Mouse (Mus musculus) thymus, postnatal 14 days (tissue): ENCODE measurements around the gene Myoz1.

Experiments
- DNase-seq: peaks from one replicate; pipeline ENCODE4 v3.0.0; 2021

Gene Myoz1

DNA sequence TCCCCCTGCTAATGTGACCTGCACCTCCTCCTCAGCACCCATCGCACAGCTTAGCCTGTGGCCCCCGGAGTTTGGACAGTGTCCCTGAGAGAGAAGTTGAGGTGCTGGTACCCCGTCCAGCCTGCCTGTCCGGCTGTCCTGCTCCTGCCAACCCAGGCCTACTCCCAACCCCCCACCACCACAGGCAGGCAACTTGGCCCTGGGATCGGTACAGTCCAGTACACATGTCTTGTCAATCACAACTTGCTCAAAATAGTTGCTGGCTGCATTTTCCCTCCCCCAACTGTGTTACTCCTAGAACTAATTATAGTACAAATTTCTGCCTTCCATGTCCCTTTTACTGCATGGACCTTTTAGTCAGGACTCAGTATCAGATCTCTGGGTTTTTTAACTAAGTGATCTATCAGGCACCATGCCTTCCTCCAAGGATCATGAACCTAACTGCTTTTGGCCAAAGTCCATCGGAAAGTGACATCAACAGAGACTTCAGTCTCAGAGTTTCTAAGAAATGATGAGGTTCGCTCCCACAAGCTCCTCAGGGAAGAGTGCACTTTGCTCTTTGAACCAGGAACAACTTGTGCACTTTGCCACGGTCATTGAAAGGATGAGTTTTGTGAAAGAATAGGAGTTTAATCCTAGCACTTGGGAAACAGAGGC, 11.9 kb upstream of the Myoz1 start, which contains the start of gene Synpo2l:
TSS of gene Synpo2l (minus strand) at position 201 of the 657 bp plus-strand sequence.
- DNase-seq = no peak

DNA sequence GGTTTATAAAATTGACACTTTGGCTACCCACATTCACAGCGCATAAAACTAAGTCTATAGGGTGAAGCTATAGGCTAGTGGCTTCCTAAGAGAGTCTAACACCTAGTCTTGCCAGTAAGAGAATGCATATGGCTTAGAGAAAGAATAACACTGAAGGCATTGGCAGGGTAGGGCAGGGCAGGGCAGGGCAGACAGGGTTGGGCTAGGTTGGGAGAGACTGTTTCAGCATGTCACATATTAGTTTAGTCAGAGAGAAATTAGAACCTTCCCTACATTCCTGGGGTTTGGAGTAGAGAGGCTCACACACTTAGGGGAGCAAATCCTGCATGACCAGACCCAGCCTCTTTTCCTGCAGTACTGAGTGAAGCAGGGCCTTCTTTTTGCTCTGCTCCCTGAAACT, 11.1 kb upstream of the Myoz1 start:
- no peak for DNase-seq

DNA sequence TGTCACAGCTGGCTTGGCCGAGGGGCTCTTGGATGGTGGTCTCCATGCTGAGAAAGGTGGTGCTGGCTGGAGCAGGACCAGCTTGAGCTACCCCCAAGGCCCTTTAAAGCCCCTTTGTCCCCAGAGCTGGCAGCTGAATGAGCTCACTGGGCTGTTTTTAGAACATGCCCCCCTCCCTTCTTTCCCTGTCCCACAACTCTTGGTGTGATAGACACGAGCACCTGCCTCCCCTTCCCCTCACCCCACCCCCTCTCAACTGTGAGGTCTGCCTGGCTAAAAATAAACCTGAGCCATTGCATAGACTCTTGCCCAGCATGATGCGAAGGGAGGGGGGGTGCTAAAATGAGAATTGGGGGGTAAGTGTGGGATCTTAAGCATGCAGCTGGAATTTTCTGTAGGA, 8.1 kb upstream of the Myoz1 start:
- DNase-seq = no peak

DNA sequence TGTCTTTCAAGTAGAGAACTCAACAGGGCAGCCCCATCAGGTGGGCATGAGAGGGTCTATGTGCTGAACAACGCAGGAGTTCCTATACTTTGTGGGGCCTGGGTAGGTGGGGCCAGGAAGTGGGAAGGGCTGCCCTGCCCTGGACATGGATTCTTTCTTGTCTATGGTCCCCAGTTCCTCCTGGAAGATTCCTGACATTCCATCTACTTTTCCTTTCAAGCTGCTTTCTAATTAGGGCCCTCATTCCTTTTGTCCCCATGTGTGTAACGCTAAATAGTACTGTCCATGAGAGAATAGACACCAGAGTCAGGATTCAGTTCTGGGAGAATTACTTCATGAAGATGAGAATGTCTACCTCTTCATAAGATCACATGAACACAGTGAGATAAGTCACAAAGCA, 7.3 kb upstream of the Myoz1 start:
- no peak for DNase-seq

DNA sequence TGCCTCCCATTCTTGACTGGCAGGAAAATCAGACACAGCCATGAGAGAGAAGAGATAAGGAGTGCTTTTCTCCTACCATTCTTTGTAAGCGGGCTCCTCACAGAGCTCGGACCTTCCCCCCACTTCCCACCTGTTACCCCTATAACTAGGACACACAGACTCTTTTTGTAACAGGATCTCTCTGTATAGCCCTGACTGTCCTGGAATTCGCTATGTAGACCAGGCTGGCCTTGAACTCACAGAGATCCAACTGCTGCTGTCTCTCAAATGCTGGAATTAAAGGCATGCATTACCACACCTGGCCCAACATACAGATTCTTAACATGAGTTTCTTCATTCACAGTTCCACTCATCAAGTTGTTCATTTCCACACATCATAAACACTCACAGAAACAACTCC, 6.4 kb upstream of the Myoz1 start:
- no peak for DNase-seq

DNA sequence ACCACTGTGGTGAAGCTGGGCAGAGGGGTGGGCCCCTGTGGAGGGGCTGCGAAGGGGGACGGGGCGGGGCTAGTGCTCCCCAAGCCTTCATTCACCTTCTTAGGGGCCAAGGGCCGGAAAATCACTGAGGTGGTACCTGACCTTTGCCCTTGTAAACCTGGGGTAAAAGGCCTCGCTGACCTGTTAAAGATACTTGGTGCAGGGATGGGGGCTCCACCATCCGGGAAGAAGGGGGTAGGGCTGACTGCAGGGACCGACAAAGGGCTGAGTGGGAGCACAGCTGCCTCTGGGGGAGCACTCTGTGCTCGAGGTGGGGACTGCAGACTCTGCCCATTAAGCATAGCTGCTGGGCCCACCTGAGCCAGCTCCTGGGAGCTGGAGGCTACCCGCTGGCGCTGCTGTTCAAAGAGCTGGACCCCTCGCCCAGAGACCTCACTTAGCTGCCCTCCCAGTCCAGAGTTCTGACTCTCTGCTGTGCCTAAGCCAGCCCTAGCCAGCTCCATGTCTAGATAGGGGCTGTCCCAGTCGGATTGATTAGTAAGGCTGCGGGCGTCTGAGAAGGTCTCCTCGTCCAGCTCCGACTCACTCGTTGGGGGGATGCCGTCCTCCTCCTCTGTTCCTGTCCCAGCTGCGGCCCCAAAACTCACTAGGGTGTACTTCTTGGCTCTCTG, 5.5 kb upstream of the Myoz1 start:
- no peak for DNase-seq

DNA sequence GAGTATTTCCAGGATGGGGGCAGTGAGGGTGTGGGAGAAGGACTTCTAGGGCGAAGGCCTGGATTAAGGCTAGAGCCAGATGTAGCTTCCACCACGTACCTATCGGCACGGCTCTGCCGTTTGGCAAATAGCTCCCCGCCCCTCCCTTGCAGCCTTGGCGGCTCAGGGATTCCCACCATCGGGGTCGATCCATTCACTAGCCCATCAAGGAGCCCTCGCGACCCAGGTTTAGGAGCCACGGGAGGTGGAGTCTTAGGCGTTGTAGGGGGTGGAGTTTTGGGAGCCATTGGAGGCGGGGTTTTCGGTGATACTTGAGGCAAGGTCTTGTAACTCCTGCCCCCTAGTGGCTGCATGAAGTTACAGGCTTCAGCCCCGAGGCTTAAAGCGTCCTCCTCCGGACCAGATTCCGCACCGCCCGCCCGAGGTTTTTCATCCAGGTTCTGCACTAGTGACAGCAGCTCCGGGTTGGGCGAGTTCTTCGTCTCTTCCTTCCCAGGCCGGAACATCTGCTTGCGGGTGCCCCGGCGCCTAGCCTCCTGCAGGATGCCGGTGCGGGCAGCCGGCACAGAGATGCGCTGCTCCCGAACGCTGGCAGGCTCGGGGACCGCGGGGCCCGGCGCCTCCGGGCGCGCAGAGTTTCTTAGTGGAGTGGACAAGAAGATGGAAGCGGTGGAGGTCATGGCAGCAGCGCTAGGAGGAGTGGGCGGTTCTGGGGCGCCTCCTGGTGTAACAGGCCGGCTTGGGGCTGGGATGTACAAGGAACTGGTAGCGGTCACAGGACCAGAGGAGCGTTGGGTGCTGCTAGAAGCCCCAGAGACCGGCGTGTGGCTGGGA, 4.7 kb upstream of the Myoz1 start:
- peak; percentile 94 for DNase-seq

DNA sequence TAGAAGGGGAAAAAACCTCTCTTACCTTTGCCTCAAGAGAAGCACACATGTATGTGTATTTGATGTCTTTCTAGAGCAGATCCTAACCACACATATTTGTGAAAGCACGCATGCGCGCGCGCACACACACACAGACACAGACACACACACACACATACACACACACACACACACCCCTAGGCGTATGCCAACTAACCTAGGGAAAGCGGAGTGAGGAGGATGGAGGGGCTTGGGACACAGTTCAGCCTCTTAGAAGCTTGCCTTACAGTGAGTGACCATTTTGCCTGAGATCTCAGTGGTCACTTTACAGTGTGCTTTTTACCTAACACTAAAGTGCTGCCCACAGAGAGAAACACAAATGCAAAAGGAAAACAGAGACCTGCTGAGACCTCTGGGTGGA, 3.3 kb upstream of the Myoz1 start:
- no peak for DNase-seq

DNA sequence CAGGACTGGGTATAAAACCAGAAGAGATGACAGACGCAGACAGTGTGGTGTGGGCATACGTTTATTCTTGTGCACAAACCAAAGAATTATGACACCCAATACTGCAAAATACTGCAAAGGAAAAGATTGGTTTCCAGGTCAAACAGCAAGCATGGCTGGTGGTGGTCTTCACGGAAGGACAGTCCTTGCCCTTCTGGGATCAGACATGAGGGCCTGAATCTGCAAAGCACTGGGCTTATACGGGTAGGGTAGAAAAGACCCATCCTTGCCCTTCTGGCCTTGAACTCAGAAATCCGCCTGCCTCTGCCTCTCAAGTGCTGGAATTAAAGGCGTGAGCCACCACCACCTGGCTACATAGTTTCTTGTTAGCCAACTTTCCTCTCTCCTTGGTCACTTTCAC, 2.6 kb upstream of the Myoz1 start:
- DNase-seq = no peak

DNA sequence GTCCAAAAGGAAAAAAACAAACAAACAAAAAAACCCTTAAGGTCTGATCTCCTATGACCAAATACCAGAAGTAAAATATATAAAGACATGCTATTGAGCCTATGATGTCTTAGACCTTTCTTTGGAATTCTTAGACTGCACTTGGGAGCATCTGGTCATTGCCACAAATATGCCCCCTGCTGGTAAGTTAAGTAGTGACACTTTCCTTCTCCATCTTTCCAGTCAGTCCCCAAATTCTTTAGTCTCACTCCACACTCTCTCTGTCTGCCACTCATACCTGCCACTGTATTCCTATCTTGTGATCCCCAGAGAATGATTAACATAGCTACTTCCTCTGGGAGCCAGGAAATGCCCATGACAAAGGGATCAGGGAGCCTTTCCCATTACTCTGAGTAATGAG, 2.0 kb upstream of the Myoz1 start:
- peak; percentile 46 for DNase-seq

DNA sequence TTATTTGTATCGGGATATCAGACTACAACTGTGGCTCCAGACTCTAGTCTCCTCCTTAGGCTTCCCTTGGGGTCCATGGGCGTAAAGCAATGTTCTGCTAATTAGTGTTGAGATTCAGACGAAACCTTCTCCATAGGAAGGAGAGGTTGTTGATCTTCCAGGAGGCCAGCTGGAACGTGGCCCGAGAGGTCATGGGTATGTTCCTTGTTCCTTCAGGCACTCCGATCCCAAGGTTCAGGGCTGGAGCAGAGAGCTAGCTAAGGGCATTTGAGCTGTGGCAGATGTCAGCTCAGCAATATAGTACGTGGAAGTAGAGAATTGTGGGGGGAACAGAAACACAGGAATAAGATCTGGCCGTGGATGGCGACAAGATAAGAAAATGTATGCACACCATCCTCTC, 609 bp downstream of the Myoz1 start:
- DNase-seq = no peak

DNA sequence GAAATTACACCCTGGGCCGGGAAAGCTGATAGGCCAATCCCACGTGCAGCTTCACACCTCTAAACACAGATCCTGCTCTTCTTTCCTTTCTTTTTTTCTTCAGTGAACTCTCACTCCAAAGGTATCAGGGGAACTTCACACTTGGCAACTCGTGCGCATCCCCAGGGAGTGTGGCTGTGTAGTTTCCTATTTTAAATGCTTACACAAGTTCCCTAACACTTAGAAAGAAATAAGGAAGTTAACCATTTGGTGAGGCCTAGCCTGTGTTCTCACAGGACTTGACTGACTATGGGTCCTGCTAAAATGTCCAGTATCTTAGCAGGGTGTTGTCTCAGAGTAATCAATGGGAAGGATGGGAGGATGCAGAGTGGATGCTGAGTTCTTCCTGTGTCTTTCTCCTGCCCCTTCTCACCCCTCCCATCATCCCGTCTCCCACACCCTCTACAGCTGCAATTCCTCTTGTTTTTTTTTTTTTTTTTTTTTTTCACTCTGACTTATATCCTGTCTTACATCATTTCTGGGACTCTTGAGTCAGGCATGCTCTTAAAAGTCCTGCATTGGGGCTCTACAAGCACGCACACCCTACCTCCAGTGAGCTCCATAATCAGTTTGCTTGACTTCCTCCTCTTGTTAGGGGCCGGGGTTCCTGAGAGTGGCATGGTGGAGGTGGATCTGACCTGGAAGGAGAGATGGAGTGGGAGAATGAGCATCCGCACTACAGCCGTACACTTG, 1.5 kb downstream of the Myoz1 start:
- DNase-seq = no peak

DNA sequence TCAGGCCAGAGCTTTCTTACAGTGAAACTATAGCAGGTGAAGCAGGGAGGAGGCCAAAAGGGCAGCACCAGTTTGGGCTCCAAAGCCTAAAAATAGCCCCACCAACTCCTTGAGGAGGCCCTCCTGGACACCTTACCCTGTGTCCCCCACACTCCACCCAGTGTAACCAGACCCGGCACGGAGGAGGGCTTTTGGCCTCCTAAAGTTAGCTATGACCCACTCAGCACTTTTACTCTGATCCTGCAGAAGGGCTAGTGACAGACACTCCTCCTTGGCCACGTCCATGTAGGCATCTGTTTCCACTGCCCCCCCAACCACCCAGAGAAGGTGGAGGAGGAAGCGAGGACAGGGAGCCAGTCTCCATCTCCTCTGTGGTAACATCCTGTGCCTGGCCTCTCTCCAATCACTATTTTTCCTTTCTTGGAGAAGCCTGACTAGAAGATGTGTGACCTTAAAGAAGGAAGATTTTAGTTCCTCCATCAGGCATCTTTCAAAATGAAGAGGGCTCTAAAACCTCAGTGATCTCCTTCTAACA, 4.6 kb downstream of the Myoz1 start:
- DNase-seq = no peak

DNA sequence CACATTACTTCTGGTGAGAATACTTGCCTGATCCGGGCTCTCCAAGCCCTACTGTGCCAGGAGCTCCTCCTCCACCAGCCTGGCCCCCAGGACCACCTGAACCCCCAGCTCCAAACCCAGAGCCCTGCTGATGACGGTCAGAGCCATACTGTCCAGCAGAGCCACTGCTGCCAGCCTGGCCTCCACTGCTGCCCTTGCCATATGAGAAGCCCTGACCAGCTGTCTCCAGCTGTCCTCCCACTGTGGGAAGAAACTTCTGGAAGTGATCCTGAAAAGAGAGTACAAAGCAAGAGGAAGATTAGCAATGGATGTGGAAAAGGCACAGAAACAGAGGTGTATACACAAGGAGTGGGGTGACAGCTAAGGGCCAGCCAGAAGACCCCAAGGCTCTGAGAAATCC, 5.3 kb downstream of the Myoz1 start:
- DNase-seq = no peak

DNA sequence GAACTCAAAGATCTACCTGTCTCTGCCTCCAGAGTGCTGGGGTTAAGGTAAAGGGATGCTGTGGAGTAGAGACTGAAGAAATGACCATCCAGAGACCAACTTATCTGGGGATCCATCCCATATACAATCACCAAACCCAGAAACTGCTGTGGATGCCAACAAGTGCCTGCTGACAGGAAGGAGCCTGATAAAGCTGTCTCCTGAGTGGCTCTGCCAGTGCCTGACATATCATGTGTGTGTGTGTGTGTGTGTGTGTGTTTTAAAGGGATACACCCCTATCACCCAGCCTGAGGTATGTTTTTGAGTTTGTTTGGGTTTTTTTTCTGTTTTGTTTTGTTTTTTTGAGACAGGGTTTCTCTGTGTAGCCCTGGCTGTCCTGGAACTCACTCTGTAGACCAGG, 10.0 kb downstream of the Myoz1 start:
- no peak for DNase-seq

DNA sequence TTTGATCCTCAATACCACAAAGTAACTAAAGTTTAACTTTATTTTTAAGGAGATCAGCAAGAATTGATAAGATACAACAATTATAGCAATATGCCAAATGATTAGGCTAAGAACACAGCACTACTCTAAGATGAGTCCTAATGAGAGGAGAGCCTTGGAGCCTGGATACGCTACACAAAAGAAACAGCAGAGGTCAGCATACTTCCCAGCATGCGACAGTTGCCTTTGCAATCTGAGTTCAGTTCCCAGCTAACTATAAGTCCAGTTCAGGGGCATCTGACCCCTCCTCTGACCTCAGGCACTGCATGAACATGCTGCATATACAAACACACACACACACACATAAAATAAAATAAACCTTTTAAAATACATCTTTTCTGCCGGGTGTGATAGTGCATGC, 10.8 kb downstream of the Myoz1 start:
- no peak for DNase-seq

DNA sequence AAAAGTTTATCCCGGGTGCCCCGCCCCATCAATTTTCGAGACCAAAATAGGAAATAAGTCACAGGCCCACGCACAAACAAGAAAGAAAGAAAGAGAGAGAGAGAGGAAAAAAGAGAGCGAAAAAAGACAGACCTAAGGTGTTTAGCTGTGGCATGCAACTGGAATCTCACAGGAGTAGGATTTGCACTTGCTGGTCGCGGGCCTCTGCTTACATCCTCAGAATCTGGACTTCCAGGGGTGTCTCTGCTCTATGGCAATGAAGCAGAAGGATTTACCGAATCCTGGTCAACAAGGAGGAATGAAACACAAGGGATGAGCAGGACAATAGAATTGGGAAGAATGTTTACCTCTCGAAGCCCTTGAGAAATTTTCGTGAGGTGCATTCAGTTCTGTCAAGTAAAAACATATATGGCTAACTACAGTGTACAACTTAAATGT, 14.9 kb downstream of the Myoz1 start:
- DNase-seq = no peak

DNA sequence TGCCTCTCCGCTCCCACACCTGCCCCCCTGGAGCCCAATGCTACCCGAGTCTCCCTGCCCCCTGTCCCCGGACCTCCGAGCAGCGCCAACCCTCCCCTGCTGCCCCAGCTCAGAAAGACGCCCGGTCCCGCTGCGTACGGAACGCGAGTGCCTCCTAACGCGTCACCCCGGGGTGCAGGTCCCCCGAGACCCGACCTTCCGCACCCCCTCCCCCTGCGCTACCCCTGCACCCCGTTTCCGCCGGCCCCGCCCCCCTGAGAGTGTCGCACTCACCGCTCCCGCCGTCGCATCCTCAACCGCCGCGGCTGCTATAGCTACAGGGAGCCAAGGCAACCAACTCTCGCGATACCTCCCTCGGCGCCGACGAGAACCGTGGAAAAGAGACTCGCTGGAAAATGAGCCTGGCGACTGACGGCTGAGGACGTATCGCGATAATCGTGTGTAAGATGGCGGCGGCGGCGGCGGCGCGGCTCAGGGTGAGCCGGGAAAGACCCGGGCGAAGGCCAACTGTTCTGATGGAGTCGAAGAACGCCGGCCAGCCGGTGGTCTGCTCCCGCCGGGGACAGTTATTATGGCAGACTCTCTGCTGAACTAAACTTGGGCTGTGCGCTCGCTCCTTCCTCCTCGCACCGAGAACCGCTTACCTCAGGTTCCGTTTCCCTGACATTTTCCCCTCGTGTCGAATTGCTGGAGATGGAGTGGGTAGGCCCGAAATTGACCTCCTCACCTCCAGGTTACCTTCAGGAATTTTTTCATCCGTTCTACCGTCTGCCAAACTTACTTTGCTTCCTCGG, 15.5 kb downstream of the Myoz1 start, which contains the start of gene Usp54:
TSS of gene Usp54 (minus strand) at position 420 of the 794 bp plus-strand sequence.
- DNase-seq = peak; percentile 100

DNA sequence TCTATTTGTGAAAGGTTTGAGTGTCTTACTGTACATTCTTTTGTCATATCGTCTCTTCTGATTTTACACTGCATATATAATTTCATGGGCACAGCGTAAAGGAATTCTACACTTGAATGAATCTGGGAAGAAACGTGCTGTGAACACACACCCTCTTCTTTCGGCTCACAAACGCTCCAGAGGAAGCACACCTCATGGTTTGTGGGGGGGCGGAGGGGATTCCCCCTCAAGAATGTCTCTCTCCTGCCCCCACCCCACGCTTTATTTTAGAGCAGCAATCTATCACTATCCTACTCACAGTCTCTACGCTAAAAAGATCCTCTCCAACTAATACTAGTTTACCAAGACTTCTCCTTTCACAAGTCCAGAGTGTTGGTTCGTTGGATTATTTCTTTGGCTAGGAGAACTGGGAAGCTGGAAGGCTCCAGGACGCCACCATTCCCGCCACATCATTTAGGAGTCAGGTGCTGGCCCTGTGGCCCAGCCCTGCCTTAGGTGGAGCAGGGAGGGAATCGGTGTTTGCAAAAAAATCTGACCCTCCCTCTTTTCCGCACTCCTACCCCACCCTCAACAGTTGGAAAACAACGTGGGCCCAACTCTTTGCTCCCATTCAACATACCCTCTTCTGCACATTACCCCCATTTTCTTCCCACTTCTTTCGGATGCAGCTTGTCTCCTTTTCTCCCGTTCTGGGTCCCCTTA, 16.3 kb downstream of the Myoz1 start:
- peak; percentile 81 for DNase-seq

DNA sequence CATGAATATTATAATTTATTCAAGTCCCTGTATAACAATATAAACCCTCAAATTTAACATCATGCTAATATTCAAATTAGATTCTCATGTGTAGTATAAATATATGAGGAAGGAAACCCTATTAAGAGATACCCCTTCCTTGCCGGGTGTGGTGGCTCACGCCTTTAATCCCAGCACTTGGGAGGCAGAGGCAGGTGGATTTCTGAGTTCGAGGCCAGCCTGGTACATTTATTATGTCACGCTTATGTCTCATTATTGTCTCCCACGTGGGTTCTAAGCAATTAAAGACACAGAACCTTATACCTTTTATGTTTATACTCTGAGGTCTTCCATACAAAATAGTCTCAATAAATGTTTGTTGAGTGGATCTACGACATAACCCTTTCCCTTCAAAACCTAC, 17.6 kb downstream of the Myoz1 start:
- DNase-seq = no peak

DNA sequence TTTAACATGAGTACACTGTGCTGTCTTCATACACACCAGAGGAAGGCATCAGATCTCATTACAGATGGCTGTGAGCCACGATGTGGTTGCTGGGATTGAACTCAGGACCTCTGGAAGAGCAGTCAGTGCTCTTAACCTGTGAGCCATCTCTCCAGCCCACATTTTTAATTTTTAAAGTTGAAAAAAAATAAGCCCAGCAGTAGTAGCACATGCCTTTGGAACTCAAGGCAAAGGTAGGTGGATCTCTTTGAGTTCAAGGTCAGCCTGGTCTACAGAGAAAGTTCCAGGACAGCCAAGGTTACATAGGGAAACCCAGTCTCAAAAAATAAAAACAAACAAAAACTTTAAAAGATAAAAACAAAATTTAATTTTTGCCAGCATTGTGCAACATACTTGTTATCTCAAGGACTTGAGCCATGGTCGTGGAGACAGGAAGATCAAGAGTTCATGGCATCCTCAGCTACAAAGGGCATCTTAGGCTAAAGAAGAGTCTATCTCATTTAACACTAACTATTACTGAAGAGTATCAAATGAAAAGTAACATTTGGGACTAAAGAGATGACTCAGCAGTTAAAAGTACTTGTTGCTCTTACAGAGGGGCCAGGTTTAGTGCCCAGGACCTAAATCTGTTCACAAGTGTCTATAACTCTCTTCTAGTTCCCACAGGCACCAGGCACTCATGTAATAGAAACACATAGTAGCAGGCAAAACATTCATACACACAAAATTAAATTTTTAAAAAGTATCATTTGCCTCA, 18.3 kb downstream of the Myoz1 start:
- DNase-seq = no peak
